Mouse (Mus musculus) left cerebral cortex, adult 18-20 months (tissue): ENCODE results near the gene Wee1. TPM values are rescaled to one million over a fixed set of nuclear protein-coding genes. Genes with fewer than 3 reads are reported as not detected.

ENCODE experiments used
- DNase-seq, 2 experiments: peaks; one replicate each; pipeline ENCODE4 v3.0.0; 2021 to 2022; ENCODE audit warnings: low spot score in 2 of 2, mixed read lengths in 1 of 2
- total RNA-seq, 2 experiments: library from RNA; stranded (reverse); gene quantifications; 2 replicates each; pipeline ENCODE4 v1.2.3; 2021

The Wee1 gene
- total RNA-seq, 2 experiments from 2014 or later, result 27.3 to 27.4 TPM

GRCm38 (mm10) chr7:110184608-110185007 lies 62.8 kb downstream of the Wee1 start:
- DNase-seq, result no peak

GRCm38 (mm10) chr7:110189951-110190350 lies 68.1 kb downstream of the Wee1 start:
- DNase-seq, result no peak

Other genes with a start within 250 kb of the Wee1 start
- gene Dennd5a, start 161.6 kb upstream of the Wee1 start, total RNA-seq, result 100 to 1,000 TPM; 222 to 227 TPM
- gene Tmem41b, start 135.1 kb upstream of the Wee1 start, total RNA-seq, result 10 to 100 TPM; 55.1 to 61.4 TPM
- gene Ipo7, start 103.8 kb upstream of the Wee1 start, total RNA-seq, result 100 to 1,000 TPM in 1 of 2 experiments, 10 to 100 TPM in 1; 98.4 to 106 TPM
- gene Zfp143, start 60.8 kb upstream of the Wee1 start, total RNA-seq, result 10 to 100 TPM; 10.9 to 13.0 TPM
- gene Swap70, start 99.7 kb downstream of the Wee1 start, total RNA-seq, result 10 to 100 TPM; 12.3 to 13.1 TPM